Mouse (Mus musculus) gastrocnemius, postnatal 4 days (tissue): Measurements from ENCODE around the gene Pnp2. TPM values are rescaled to one million over a fixed set of nuclear protein-coding genes. Genes with fewer than 3 reads are reported as not detected.
"Not testable (repeated sequence)": the region's sequence is repeated elsewhere in the genome, so short reads cannot be mapped to it uniquely, and the experiment has no call there.

Experiments
- DNase-seq, 2 experiments: peaks; one replicate each; pipeline ENCODE4 v3.0.0; 2021 to 2022; ENCODE audit warnings: low spot score in 2 of 2, mixed read lengths in 2 of 2
- total RNA-seq, 2 experiments: library from RNA; stranded (reverse); gene quantifications; 2 replicates each; pipeline ENCODE4 v1.2.3; 2021

Pnp2 gene
- total RNA-seq, 2 experiments from 2014 or later: 0.67 to 0.71 TPM

GRCm38 (mm10) chr14:50956724-50957123 lies 932 bp downstream of the Pnp2 start:
- not testable (repeated sequence) for DNase-seq

- not testable (repeated sequence) for DNase-seq
Observed at GRCm38 (mm10) chr14:50957146-50957545, 1.4 kb downstream of the Pnp2 start.

- DNase-seq: not testable (repeated sequence)
Observed at GRCm38 (mm10) chr14:50958289-50958995, 2.6 kb downstream of the Pnp2 start.

- DNase-seq: no peak
Observed at GRCm38 (mm10) chr14:50968216-50968980, 12.6 kb downstream of the Pnp2 start.

GRCm38 (mm10) chr14:50969041-50969440 lies 13.2 kb downstream of the Pnp2 start:
- DNase-seq: no peak

GRCm38 (mm10) chr14:50969558-50970544 lies 14.1 kb downstream of the Pnp2 start:
- no peak for DNase-seq

GRCm38 (mm10) chr14:50970822-50971221 lies 15.0 kb downstream of the Pnp2 start:
- no peak for DNase-seq

GRCm38 (mm10) chr14:50973054-50973453 lies 17.3 kb downstream of the Pnp2 start:
- not testable (repeated sequence) for DNase-seq

GRCm38 (mm10) chr14:50973700-50974099 lies 17.9 kb downstream of the Pnp2 start:
- no peak for DNase-seq

GRCm38 (mm10) chr14:50975001-50975400 lies 19.2 kb downstream of the Pnp2 start:
- no peak for DNase-seq

- no peak for DNase-seq
Observed at GRCm38 (mm10) chr14:50976674-50977073, 20.9 kb downstream of the Pnp2 start.

- DNase-seq: not testable (repeated sequence)
Observed at GRCm38 (mm10) chr14:50978451-50978850, 22.7 kb downstream of the Pnp2 start.

GRCm38 (mm10) chr14:50979631-50980030 lies 23.8 kb downstream of the Pnp2 start:
- no peak for DNase-seq

- DNase-seq: no peak
Observed at GRCm38 (mm10) chr14:50981207-50981606, 25.4 kb downstream of the Pnp2 start.

GRCm38 (mm10) chr14:50981837-50982236 lies 26.0 kb downstream of the Pnp2 start:
- DNase-seq: no peak

GRCm38 (mm10) chr14:50987668-50988067 lies 31.9 kb downstream of the Pnp2 start:
- DNase-seq: no peak

- DNase-seq: no peak
Observed at GRCm38 (mm10) chr14:50991037-50991436, 35.2 kb downstream of the Pnp2 start.

GRCm38 (mm10) chr14:50997088-50997487 lies 41.3 kb downstream of the Pnp2 start:
- DNase-seq: no peak

- no peak for DNase-seq
Observed at GRCm38 (mm10) chr14:50997999-50998666, 42.3 kb downstream of the Pnp2 start.

GRCm38 (mm10) chr14:51007152-51007801 lies 51.5 kb downstream of the Pnp2 start, which contains the start of gene Rnase10:
Gene Rnase10 (plus strand): TSS chr14:51007751.
- DNase-seq: no peak
